Mouse (Mus musculus) midbrain, embryonic 15.5 days (tissue): ENCODE results near the gene Dnajc5g. TPM values are rescaled to one million over a fixed set of nuclear protein-coding genes. Genes with fewer than 3 reads are reported as not detected.

ENCODE experiments used
- ATAC-seq: fragments of 200-750 bp; cut with Nextera tagmentation; replicated peaks from 2 replicates; pipeline ENCODE4 v1.8.0; 2017; ENCODE audit warnings: moderate TSS enrichment
- H3K27ac ChIP-seq: fragments of 300-500 bp; sonication (generic); 2 replicates; pipeline ENCODE4 v1.5.1; 2015; ENCODE audit warnings: mild to moderate bottlenecking, inconsistent platforms
- H3K27me3 ChIP-seq: fragments of 300-500 bp; sonication (generic); replicated peaks from 2 replicates; pipeline ENCODE4 v1.6.1; 2015; ENCODE audit warnings: inconsistent platforms
- H3K36me3 ChIP-seq: fragments of 300-500 bp; sonication (generic); replicated peaks from 2 replicates; pipeline ENCODE4 v1.6.1; 2015; ENCODE audit warnings: inconsistent platforms
- H3K4me1 ChIP-seq: fragments of 300-500 bp; sonication (generic); 2 replicates; pipeline ENCODE4 v1.6.1; 2015; ENCODE audit warnings: inconsistent platforms
- H3K4me2 ChIP-seq: fragments of 300-500 bp; sonication (generic); 2 replicates; pipeline ENCODE4 v1.6.1; 2015; ENCODE audit warnings: inconsistent platforms, mild to moderate bottlenecking, moderate library complexity
- H3K4me3 ChIP-seq: fragments of 300-500 bp; sonication (generic); 2 replicates; pipeline ENCODE4 v1.5.1; 2015; ENCODE audit warnings: mild to moderate bottlenecking, inconsistent platforms
- H3K9ac ChIP-seq: fragments of 300-500 bp; sonication (generic); 2 replicates; pipeline ENCODE4 v1.6.1; 2015; ENCODE audit warnings: mild to moderate bottlenecking, inconsistent platforms
- H3K9me3 ChIP-seq: fragments of 300-500 bp; sonication (generic); 2 replicates; pipeline ENCODE4 v1.6.1; 2016; ENCODE audit warnings: inconsistent platforms
- WGBS: fragments of 180-500 bp; shearing (Covaris S2); methylation state at CpG from one replicate; pipeline ENCODE4 v1.1.7; 2015; ENCODE audit warnings: mixed read lengths; 5-methylcytosine and 5-hydroxymethylcytosine counted together
- polyA plus RNA-seq: library from polyadenylated mRNA; unstranded; fragments of >200 nt; fragmentation: Nextera tagmentation; extraction: Ambion mirVana; gene quantifications from 2 replicates; pipeline ENCODE4 v1.2.1, GENCODE M21; 2015

Dnajc5g gene
- polyA plus RNA-seq, 1 experiment from 2014 or later = not detected

- 22% methylated on average over 7 of the region's 7 CpGs for WGBS
- H3K27me3 ChIP-seq = peaks cover 18% of the 10 kb centered on the region
- H3K36me3 ChIP-seq = no peaks in the 10 kb centered on the region
Observed at GRCm38 (mm10) chr5:31086606-31087005, 19.5 kb upstream of the Dnajc5g start.

GRCm38 (mm10) chr5:31087131-31087530 lies 19.0 kb upstream of the Dnajc5g start:
- H3K27ac ChIP-seq = no peak overlapping the region
- WGBS = 76% methylated on average over 2 of the region's 2 CpGs
- peaks cover 16% of the 10 kb centered on the region for H3K4me1 ChIP-seq
- peaks cover 23% of the 10 kb centered on the region for H3K27me3 ChIP-seq
- no peaks in the 10 kb centered on the region for H3K9me3 ChIP-seq
- no peak overlapping the region for H3K4me3 ChIP-seq
- H3K36me3 ChIP-seq = no peaks in the 10 kb centered on the region
- no peak overlapping the region for H3K4me2 ChIP-seq
- ATAC-seq = no peak
- no peak overlapping the region for H3K9ac ChIP-seq

More at GRCm38 (mm10) chr5:31086606-31087005, 19.5 kb upstream of the Dnajc5g start:
- H3K9me3 ChIP-seq = no peaks in the 10 kb centered on the region
- H3K4me1 ChIP-seq = peaks cover 16% of the 10 kb centered on the region
- no peak overlapping the region for H3K4me3 ChIP-seq
- no peak overlapping the region for H3K9ac ChIP-seq
- ATAC-seq = no peak
- H3K27ac ChIP-seq = no peak overlapping the region
- no peak overlapping the region for H3K4me2 ChIP-seq

- Histone ChIP-seq H3K4me1 (peaks cover 30% of the 10 kb centered on the region), H3K9ac (peak overlapping the region; percentile 52), H3K9me3 (no peaks in the 10 kb centered on the region), H3K4me3 (peak overlapping the region; percentile 44), H3K27ac (no peak overlapping the region), H3K36me3 (no peaks in the 10 kb centered on the region), H3K27me3 (peaks cover 67% of the 10 kb centered on the region), H3K4me2 (peak overlapping the region; percentile 53)
- ATAC-seq = no peak; the same call in 1 of the 2 replicates
- WGBS = under 1% methylated on average over 50 of the region's 53 CpGs
Observed at GRCm38 (mm10) chr5:31092231-31092975, 13.7 kb upstream of the Dnajc5g start.

GRCm38 (mm10) chr5:31093151-31094041 lies 12.7 kb upstream of the Dnajc5g start:
- peak; percentile 55 for ATAC-seq
- H3K9me3 ChIP-seq = no peaks in the 10 kb centered on the region
- H3K4me3 ChIP-seq = peak overlapping the region; percentile 44
- H3K27ac ChIP-seq = no peak overlapping the region
- peak overlapping the region; percentile 52 for H3K9ac ChIP-seq
- no peaks in the 10 kb centered on the region for H3K36me3 ChIP-seq
- peaks cover 30% of the 10 kb centered on the region for H3K4me1 ChIP-seq
- under 1% methylated on average over 52 of the region's 54 CpGs for WGBS
- H3K4me2 ChIP-seq = peak overlapping the region; percentile 53
- peaks cover 75% of the 10 kb centered on the region for H3K27me3 ChIP-seq

- peaks cover 75% of the 10 kb centered on the region for H3K27me3 ChIP-seq
- H3K27ac ChIP-seq = no peak overlapping the region
- H3K4me3 ChIP-seq = peak overlapping the region; percentile 44
- ATAC-seq = no peak
- no peaks in the 10 kb centered on the region for H3K9me3 ChIP-seq
- no peak overlapping the region for H3K9ac ChIP-seq
- H3K36me3 ChIP-seq = no peaks in the 10 kb centered on the region
- 1% methylated on average over 29 of the region's 29 CpGs for WGBS
- H3K4me2 ChIP-seq = peak overlapping the region; percentile 53
- H3K4me1 ChIP-seq = peaks cover 30% of the 10 kb centered on the region
Observed at GRCm38 (mm10) chr5:31094100-31094798, 11.8 kb upstream of the Dnajc5g start.

- no peaks in the 10 kb centered on the region for H3K36me3 ChIP-seq
Observed at GRCm38 (mm10) chr5:31094799-31095691, 11.0 kb upstream of the Dnajc5g start.

GRCm38 (mm10) chr5:31095711-31096480 lies 10.2 kb upstream of the Dnajc5g start:
- H3K9ac ChIP-seq = no peak overlapping the region
- H3K9me3 ChIP-seq = no peaks in the 10 kb centered on the region
- H3K4me1 ChIP-seq = peaks cover 30% of the 10 kb centered on the region
- H3K4me3 ChIP-seq = peak overlapping the region; percentile 14; the same call in 1 of the 2 replicates
- 20% methylated on average over 11 of the region's 11 CpGs for WGBS
- peak; percentile 24; the same call in 1 of the 2 replicates for ATAC-seq
- no peaks in the 10 kb centered on the region for H3K36me3 ChIP-seq
- H3K4me2 ChIP-seq = peak overlapping the region; percentile 53
- H3K27me3 ChIP-seq = peaks cover 64% of the 10 kb centered on the region
- no peak overlapping the region for H3K27ac ChIP-seq

More at GRCm38 (mm10) chr5:31094799-31095691, 11.0 kb upstream of the Dnajc5g start:
- H3K4me3 ChIP-seq = peak overlapping the region; percentile 14
- H3K27ac ChIP-seq = no peak overlapping the region
- H3K27me3 ChIP-seq = peaks cover 72% of the 10 kb centered on the region
- peaks cover 30% of the 10 kb centered on the region for H3K4me1 ChIP-seq
- ATAC-seq = peak; percentile 7; the same call in 1 of the 2 replicates
- WGBS = under 1% methylated on average over 59 of the region's 59 CpGs
- H3K9me3 ChIP-seq = no peaks in the 10 kb centered on the region
- H3K4me2 ChIP-seq = peak overlapping the region; percentile 53
- H3K9ac ChIP-seq = peak overlapping the region; percentile 0; the same call in 1 of the 2 replicates

GRCm38 (mm10) chr5:31108000-31108490 lies 2.0 kb downstream of the Dnajc5g start, which contains the start of gene Slc30a3:
Gene Slc30a3 (minus strand): TSS chr5:31108237.
- Histone ChIP-seq H3K4me2 (no peak within 1 kb of the TSS), H3K36me3 (no peaks in the 10 kb centered on the region), H3K4me3 (no peak within 1 kb of the TSS), H3K4me1 (no peaks in the 10 kb centered on the region), H3K27me3 (no peaks in the 10 kb centered on the region), H3K9ac (no peak within 1 kb of the TSS), H3K9me3 (no peaks in the 10 kb centered on the region), H3K27ac (no peak within 1 kb of the TSS)
- WGBS = 94% methylated on average over 18 of the region's 18 CpGs
- ATAC-seq = no peak

- WGBS = 34% methylated on average over 7 of the region's 7 CpGs
- no peaks in the 10 kb centered on the region for H3K27me3 ChIP-seq
- no peaks in the 10 kb centered on the region for H3K9me3 ChIP-seq
- no peak for ATAC-seq
- no peaks in the 10 kb centered on the region for H3K36me3 ChIP-seq
- no peak overlapping the region for H3K4me2 ChIP-seq
- H3K27ac ChIP-seq = no peak overlapping the region
- no peaks in the 10 kb centered on the region for H3K4me1 ChIP-seq
- no peak overlapping the region for H3K9ac ChIP-seq
- no peak overlapping the region for H3K4me3 ChIP-seq
Observed at GRCm38 (mm10) chr5:31110781-31111180, 4.7 kb downstream of the Dnajc5g start.

GRCm38 (mm10) chr5:31116354-31116753 lies 10.3 kb downstream of the Dnajc5g start, which contains the start of gene Trim54:
Gene Trim54 (plus strand): TSS chr5:31116712.
- Histone ChIP-seq H3K4me3 (no peak within 1 kb of the TSS), H3K4me1 (no peaks in the 10 kb centered on the region), H3K27me3 (no peaks in the 10 kb centered on the region), H3K27ac (no peak within 1 kb of the TSS), H3K9me3 (no peaks in the 10 kb centered on the region), H3K4me2 (no peak within 1 kb of the TSS), H3K9ac (no peak within 1 kb of the TSS), H3K36me3 (no peaks in the 10 kb centered on the region)
- ATAC-seq = no peak
- WGBS = 45% methylated on average over 3 of the region's 3 CpGs
